Mouse (Mus musculus): ENCODE data around the gene Tmem185b.

DNA sequence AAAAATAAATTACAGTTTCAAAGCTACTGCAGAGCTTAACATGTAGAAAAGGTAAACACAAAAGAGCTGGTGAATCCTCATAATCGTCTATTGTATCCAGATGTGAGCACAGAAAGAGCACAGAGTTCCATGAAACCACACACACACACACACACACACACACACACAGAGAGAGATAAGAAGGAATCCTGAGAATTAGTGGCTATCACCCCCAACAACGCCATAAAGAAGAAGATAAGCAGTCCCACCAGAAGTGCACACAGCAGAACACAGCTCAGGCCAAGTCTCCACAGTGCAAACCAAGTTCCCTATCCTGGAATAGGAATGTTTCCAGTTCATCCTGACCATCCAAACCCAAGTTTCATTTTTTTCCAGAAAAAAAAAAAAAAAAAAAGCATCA is 19.2 kb downstream of the Tmem185b start:
- TF ChIP-seq CTCF (IDR thresholded peaks at IDR 0.05; ENCODE audit: borderline replicate concordance, extremely low read depth, insufficient read depth, insufficient read length) (no peak), POLR2A (IDR thresholded peaks at IDR 0.05; ENCODE audit: borderline replicate concordance, extremely low read depth, insufficient read depth, insufficient read length, poor library complexity, severe bottlenecking) (no peak)

Measured in brain, embryonic 14.5 days (tissue).